Mouse (Mus musculus): ENCODE measurements around the gene 2310022B05Rik.

Gene 2310022B05Rik

GRCm38 (mm10) chr8:124608239-124608971, 54.8 kb downstream of the 2310022B05Rik start:
- DNase-seq (ENCODE audit: low read depth, low spot score), result no peak

- no peak for DNase-seq (ENCODE audit: low read depth, low spot score)
Observed at GRCm38 (mm10) chr8:124604066-124604465, 59.1 kb downstream of the 2310022B05Rik start.

- no peak for DNase-seq (ENCODE audit: low read depth, low spot score)
Observed at GRCm38 (mm10) chr8:124589393-124589792, 73.8 kb downstream of the 2310022B05Rik start.

DNA sequence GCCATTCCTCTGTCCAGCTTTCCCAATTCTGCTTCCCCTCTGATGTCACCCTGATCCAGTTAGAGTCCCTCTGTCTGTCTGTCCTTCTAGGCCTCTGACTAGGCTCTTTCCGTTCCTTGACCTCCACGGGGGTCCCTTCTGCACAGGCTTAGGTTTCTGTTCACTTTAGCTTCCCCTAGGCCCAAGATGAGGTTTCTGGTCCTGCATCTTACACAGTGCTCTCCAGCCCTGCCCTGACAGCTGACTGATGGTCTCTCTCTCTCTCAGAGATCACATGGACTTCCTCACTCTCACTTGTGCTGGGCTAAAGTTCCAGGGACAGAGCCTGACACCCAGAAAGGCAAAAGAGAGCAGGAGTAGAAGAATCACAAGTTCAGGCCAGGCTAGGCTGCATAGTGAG, 76.6 kb downstream of the 2310022B05Rik start:
- no peak for DNase-seq (ENCODE audit: low read depth, low spot score)
